Mouse (Mus musculus) hindbrain, postnatal 0 days (tissue): ENCODE measurements around the gene P3h3. TPM values are rescaled to one million over a fixed set of nuclear protein-coding genes. Genes with fewer than 3 reads are reported as not detected.
"Not testable (repeated sequence)": the region's sequence is repeated elsewhere in the genome, so short reads cannot be mapped to it uniquely, and the experiment has no call there.

Source experiments
- ATAC-seq: fragments of 200-750 bp; cut with Nextera tagmentation; 2 replicates; pipeline ENCODE4 v1.8.0; 2017; ENCODE audit warnings: mild to moderate bottlenecking, moderate TSS enrichment, moderate library complexity
- DNase-seq: peaks from one replicate; pipeline ENCODE4 v3.0.0-alpha.2; 2015; ENCODE audit warnings: low spot score
- H3K27ac ChIP-seq: fragments of 300-500 bp; sonication (generic); 2 replicates; pipeline ENCODE4 v1.5.1; 2014; ENCODE audit warnings: mild to moderate bottlenecking
- H3K27me3 ChIP-seq: fragments of 300-500 bp; sonication (generic); 2 replicates; pipeline ENCODE4 v1.6.1; 2014; ENCODE audit warnings: low read length, mixed read lengths; ENCODE audit not compliant: insufficient read depth
- H3K36me3 ChIP-seq: fragments of 300-500 bp; sonication (generic); 2 replicates; pipeline ENCODE4 v1.6.1; 2014; ENCODE audit warnings: low read length, mixed read lengths; ENCODE audit not compliant: insufficient read depth
- H3K4me1 ChIP-seq: fragments of 300-500 bp; sonication (generic); 2 replicates; pipeline ENCODE4 v1.6.1; 2014; ENCODE audit warnings: antibody characterized with exemption, low read length, mixed read lengths; ENCODE audit not compliant: insufficient read depth
- H3K4me2 ChIP-seq: fragments of 300-500 bp; sonication (generic); 2 replicates; pipeline ENCODE4 v1.6.1; 2014; ENCODE audit warnings: low read depth, mild to moderate bottlenecking, low read length, moderate library complexity, mixed read lengths
- H3K4me3 ChIP-seq: fragments of 300-500 bp; sonication (generic); 2 replicates; pipeline ENCODE4 v1.5.1; 2014; ENCODE audit warnings: low read length
- H3K9ac ChIP-seq: fragments of 300-500 bp; sonication (generic); replicated peaks from 2 replicates; pipeline ENCODE4 v1.6.1; 2014; ENCODE audit warnings: mild to moderate bottlenecking, low read length, moderate library complexity, mixed read lengths
- H3K9me3 ChIP-seq: fragments of 300-500 bp; sonication (generic); 2 replicates; pipeline ENCODE4 v1.6.1; 2016; ENCODE audit warnings: low read length, mixed read lengths
- CTCF ChIP-seq: IDR thresholded peaks from 2 replicates; pipeline ENCODE4 v1.5.1; 2016; ENCODE audit warnings: antibody characterized with exemption, control low read depth, low read depth
- WGBS: fragments of 180-500 bp; shearing (Covaris S2); extraction: QIAGEN DNeasy Blood & Tissue Kit; methylation state at CpG from one replicate; pipeline ENCODE4 v1.1.7; 2014; 5-methylcytosine and 5-hydroxymethylcytosine counted together
- polyA plus RNA-seq: library from polyadenylated mRNA; unstranded; fragments of >200 nt; fragmentation: Nextera tagmentation; extraction: Ambion mirVana; gene quantifications from 2 replicates; pipeline ENCODE4 v1.2.1, GENCODE M21; 2015
- total RNA-seq: library from RNA; depleted of rRNA; stranded (reverse); fragments of >200 nt; gene quantifications from 2 replicates; pipeline ENCODE4 v1.2.3, GENCODE M21; 2014

The P3h3 gene
- total and polyA plus RNA-seq, 2 experiments from 2014 or later = 11.3 to 71.3 TPM

- H3K4me3 ChIP-seq = no peak overlapping the region
- no peaks in the 10 kb centered on the region for H3K27me3 ChIP-seq
- no peaks in the 10 kb centered on the region for H3K9me3 ChIP-seq
- no peaks in the 10 kb centered on the region for H3K36me3 ChIP-seq
- ATAC-seq (no peak), DNase-seq (no peak)
- no peak overlapping the region for H3K27ac ChIP-seq
- no peak overlapping the region for H3K4me2 ChIP-seq
- no peak for TF ChIP-seq CTCF
- 89% methylated on average over 4 of the region's 4 CpGs for WGBS
- peaks cover 15% of the 10 kb centered on the region for H3K4me1 ChIP-seq
- no peak overlapping the region for H3K9ac ChIP-seq
Observed at GRCm38 (mm10) chr6:124807366-124807765, 50.2 kb downstream of the P3h3 start.

- TF ChIP-seq CTCF = no peak
- 75% methylated on average over 7 of the region's 7 CpGs for WGBS
- Histone ChIP-seq H3K27me3 (no peaks in the 10 kb centered on the region), H3K4me2 (peak overlapping the region; percentile 69), H3K9me3 (no peaks in the 10 kb centered on the region), H3K36me3 (no peaks in the 10 kb centered on the region), H3K4me3 (peak overlapping the region; percentile 42), H3K4me1 (peaks cover 13% of the 10 kb centered on the region), H3K27ac (peak overlapping the region; percentile 90), H3K9ac (0 out of 2 replicates have a peak overlapping the region, but pooled peaks have one; percentile 54)
- ATAC-seq (no peak), DNase-seq (no peak)
Observed at GRCm38 (mm10) chr6:124806446-124807140, 51.0 kb downstream of the P3h3 start.

DNA sequence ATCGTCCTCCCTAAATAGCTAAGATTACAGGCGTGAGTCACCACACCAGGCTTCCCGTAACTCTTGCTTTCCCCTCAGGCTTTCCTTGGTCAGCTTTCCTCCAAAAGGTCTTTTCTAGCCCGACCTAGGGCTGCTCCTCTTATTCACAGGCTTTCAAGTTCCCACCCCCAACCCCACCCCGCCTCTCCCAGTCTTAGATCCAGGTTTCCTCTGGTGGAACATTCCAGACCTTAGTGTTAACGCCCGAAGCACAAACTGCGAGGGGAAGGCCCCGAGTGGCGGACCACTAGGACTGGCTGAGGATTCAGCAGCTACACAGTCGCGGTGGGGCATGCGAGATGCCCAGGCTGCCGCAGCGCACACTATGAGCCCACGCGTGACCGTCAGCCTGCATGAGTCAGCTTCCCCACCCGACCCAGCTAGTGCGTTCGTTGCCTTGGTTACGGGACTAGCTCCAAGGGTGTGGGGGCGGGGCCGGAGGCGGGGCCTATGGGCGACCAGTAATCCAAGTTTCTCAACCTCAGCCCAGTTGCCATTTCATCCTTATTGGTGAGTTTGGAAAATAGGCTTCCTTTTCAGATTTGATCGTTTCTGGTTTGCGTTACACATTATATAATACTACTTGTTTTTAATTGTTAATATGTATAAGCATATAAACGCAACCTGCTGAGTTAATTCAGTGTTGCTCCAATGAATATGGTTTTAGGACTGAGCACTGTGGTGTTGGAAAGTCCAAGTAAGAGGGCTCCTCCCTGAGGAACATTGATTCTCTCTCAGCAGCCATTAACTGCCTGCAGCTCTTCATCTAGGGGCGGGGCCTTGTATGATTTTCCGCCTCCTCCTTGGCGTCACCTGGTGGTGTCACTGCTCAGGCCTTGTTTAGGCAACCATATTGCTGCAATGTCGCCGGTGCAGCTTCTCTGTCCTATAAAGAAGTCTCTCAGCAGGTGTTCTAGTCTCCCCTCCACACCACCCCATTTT is 51.9 kb downstream of the P3h3 start:
- H3K36me3 ChIP-seq = no peaks in the 10 kb centered on the region
- peak; percentile 57 for TF ChIP-seq CTCF
- H3K9me3 ChIP-seq = no peaks in the 10 kb centered on the region
- H3K4me1 ChIP-seq = peaks cover 13% of the 10 kb centered on the region
- peak overlapping the region; percentile 90 for H3K27ac ChIP-seq
- peak overlapping the region; percentile 42 for H3K4me3 ChIP-seq
- DNase-seq = peak; percentile 98
- no peaks in the 10 kb centered on the region for H3K27me3 ChIP-seq
- WGBS = 2% methylated on average over 34 of the region's 34 CpGs
- H3K4me2 ChIP-seq = peak overlapping the region; percentile 69
- peak overlapping the region; percentile 54 for H3K9ac ChIP-seq
- ATAC-seq = peak; percentile 90

- no peak for DNase-seq
- ATAC-seq = no peak
- no peak overlapping the region for H3K4me3 ChIP-seq
- H3K9me3 ChIP-seq = no peaks in the 10 kb centered on the region
- 87% methylated on average over 3 of the region's 3 CpGs for WGBS
- H3K9ac ChIP-seq = no peak overlapping the region
- H3K27me3 ChIP-seq = no peaks in the 10 kb centered on the region
- no peaks in the 10 kb centered on the region for H3K36me3 ChIP-seq
- no peak overlapping the region for H3K27ac ChIP-seq
- no peak for TF ChIP-seq CTCF
- peaks cover 6% of the 10 kb centered on the region for H3K4me1 ChIP-seq
- no peak overlapping the region for H3K4me2 ChIP-seq
Observed at GRCm38 (mm10) chr6:124804341-124804740, 53.2 kb downstream of the P3h3 start.

GRCm38 (mm10) chr6:124803691-124804090 is 53.9 kb downstream of the P3h3 start:
- not testable (repeated sequence) for H3K27me3 ChIP-seq, H3K4me3 ChIP-seq, H3K4me1 ChIP-seq, H3K4me2 ChIP-seq, H3K27ac ChIP-seq, H3K9me3 ChIP-seq, ATAC-seq, H3K9ac ChIP-seq, H3K36me3 ChIP-seq, DNase-seq
- 97% methylated on average over 4 of the region's 4 CpGs for WGBS

DNA sequence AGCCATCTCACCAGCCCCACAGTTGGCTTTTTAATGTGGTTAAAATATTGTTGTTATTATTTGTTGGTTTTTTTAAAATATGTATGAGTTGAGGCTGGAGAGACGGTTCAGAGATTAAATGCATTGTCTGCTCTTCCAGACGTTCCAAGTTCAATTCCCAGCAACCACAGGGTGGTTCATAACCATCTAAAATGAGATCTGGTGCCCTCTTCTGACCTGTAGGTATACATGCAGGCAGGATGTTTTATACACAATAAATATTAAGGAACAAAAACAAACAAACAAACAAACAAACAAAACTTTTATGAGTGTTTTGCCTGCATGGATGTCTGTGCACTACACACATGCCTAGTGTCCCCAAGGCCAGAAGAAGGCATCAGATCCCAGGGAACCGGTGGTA is 54.5 kb downstream of the P3h3 start:
- no peak for TF ChIP-seq CTCF
- Histone ChIP-seq H3K4me2 (no peak overlapping the region), H3K4me1 (peaks cover 6% of the 10 kb centered on the region), H3K27ac (no peak overlapping the region), H3K27me3 (no peaks in the 10 kb centered on the region), H3K4me3 (no peak overlapping the region), H3K9me3 (no peaks in the 10 kb centered on the region), H3K36me3 (no peaks in the 10 kb centered on the region), H3K9ac (no peak overlapping the region)
- DNase-seq (no peak), ATAC-seq (no peak)
- WGBS = 73% methylated on average over 3 of the region's 3 CpGs

GRCm38 (mm10) chr6:124802400-124802799 is 55.2 kb downstream of the P3h3 start:
- DNase-seq, ATAC-seq, H3K9me3 ChIP-seq, H3K4me3 ChIP-seq, H3K9ac ChIP-seq, H3K4me2 ChIP-seq, H3K4me1 ChIP-seq, H3K27me3 ChIP-seq, H3K27ac ChIP-seq, H3K36me3 ChIP-seq: not testable (repeated sequence)
- WGBS = 38% methylated on average over 3 of the region's 9 CpGs
